In the genomic region with DNA sequence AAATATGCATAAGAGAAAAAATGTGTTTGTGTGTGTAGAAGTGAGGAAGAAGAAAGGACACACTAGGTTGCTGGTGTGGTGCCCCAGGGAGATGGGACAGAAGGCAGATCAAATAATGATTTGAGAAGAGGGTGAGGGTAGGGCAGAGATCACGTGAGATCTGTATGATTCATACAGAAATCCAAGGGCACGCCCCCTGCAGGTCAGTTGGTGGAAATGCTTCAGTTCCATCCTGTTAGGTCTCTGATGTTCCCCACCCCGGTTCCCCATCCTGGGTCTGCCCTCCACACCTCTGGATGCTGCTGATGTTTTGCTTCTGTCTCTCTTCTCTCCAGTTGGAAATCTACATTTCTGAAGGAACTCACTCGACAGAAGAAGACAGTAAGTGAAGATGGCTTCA, we compare ENCODE assay signal across 8 mouse cellular contexts. TPM values are rescaled to one million over a fixed set of nuclear protein-coding genes. Genes with fewer than 3 reads are reported as not detected.
DNase-seq lines count a peak whose midpoint lies in the region; ATAC-seq and TF ChIP-seq lines count a peak whose summit lies in the region.

No protein-coding gene starts in this region.

- H3K27me3 ChIP-seq in midbrain, embryonic 10.5 days (ENCODE audit: low read depth, poor library complexity, severe bottlenecking), result no peaks in the 10 kb centered on the region
- H3K27me3 ChIP-seq in midbrain, embryonic 13.5 days, result no peaks in the 10 kb centered on the region
- H3K27me3 ChIP-seq in hindbrain, embryonic 16.5 days (replicated peaks; ENCODE audit: control insufficient read depth, insufficient read depth, low read length), result no peaks in the 10 kb centered on the region

- peaks cover 90% of the 10 kb centered on the region for H3K36me3 ChIP-seq in midbrain, embryonic 10.5 days
- H3K36me3 ChIP-seq in midbrain, embryonic 13.5 days, result peaks cover 70% of the 10 kb centered on the region
- H3K36me3 ChIP-seq in hindbrain, embryonic 16.5 days (ENCODE audit: control insufficient read depth, insufficient read depth, low read length), result peaks cover 27% of the 10 kb centered on the region

- no peak overlapping the region for H3K4me3 ChIP-seq in midbrain, embryonic 10.5 days
- H3K4me3 ChIP-seq in midbrain, embryonic 13.5 days (replicated peaks), result no peak overlapping the region
- H3K4me3 ChIP-seq in embryonic fibroblast, embryonic 13.5 days (ENCODE audit: insufficient read depth, low read length), result no peak overlapping the region
- no peak overlapping the region for H3K4me3 ChIP-seq in hindbrain, embryonic 16.5 days (ENCODE audit: low read length)

- TF ChIP-seq CTCF in embryonic fibroblast, embryonic 13.5 days (IDR thresholded peaks at IDR 0.05; ENCODE audit: borderline replicate concordance, insufficient read depth, low read length), result 0 out of 2 replicates have a peak, but pooled peaks have one; percentile 9

- H3K4me1 ChIP-seq in midbrain, embryonic 10.5 days, result no peaks in the 10 kb centered on the region
- no peaks in the 10 kb centered on the region for H3K4me1 ChIP-seq in midbrain, embryonic 13.5 days (replicated peaks)
- no peaks in the 10 kb centered on the region for H3K4me1 ChIP-seq in embryonic fibroblast, embryonic 13.5 days (ENCODE audit: control insufficient read depth, insufficient read depth, low read length)
- no peaks in the 10 kb centered on the region for H3K4me1 ChIP-seq in hindbrain, embryonic 16.5 days (ENCODE audit: control insufficient read depth, insufficient read depth, low read depth, low read length)

- 61% methylated on average over 4 of the region's 4 CpGs for WGBS in midbrain, embryonic 10.5 days
- 50% methylated on average over 4 of the region's 4 CpGs for WGBS in midbrain, embryonic 13.5 days
- WGBS in hindbrain, embryonic 16.5 days, result 39% methylated on average over 4 of the region's 4 CpGs

- no peak for ATAC-seq in cerebellum, adult (ENCODE audit: insufficient number of reproducible peaks, low FRiP score, low TSS enrichment)
- ATAC-seq in midbrain, embryonic 13.5 days, result no peak
- no peak for ATAC-seq in hindbrain, embryonic 16.5 days

- H3K9me3 ChIP-seq in midbrain, embryonic 10.5 days (replicated peaks), result no peaks in the 10 kb centered on the region
- H3K9me3 ChIP-seq in midbrain, embryonic 13.5 days, result no peaks in the 10 kb centered on the region
- H3K9me3 ChIP-seq in hindbrain, embryonic 16.5 days (ENCODE audit: control insufficient read depth, low read length), result no peaks in the 10 kb centered on the region

- TF ChIP-seq POLR2A in embryonic fibroblast, embryonic 13.5 days (IDR thresholded peaks at IDR 0.05; ENCODE audit: low read depth, low read length), result no peak

- no peak overlapping the region for H3K4me2 ChIP-seq in midbrain, embryonic 13.5 days (replicated peaks)
- H3K4me2 ChIP-seq in hindbrain, embryonic 16.5 days (ENCODE audit: low read length), result no peak overlapping the region

- peak; percentile 17 to 31 for DNase-seq in cerebellum, postnatal 10 days
- DNase-seq in midbrain, embryonic 10.5 days (ENCODE audit: low spot score), result peak; percentile 24
- DNase-seq in thymus, postnatal 10 days (ENCODE audit: low spot score in 2 of 2), result peak; percentile 15 to 48
- no peak for DNase-seq in layer of hippocampus, adult 9-10 months (ENCODE audit: low spot score)

- H3K27ac ChIP-seq in midbrain, embryonic 10.5 days (replicated peaks), result no peak overlapping the region
- H3K27ac ChIP-seq in midbrain, embryonic 13.5 days, result no peak overlapping the region
- H3K27ac ChIP-seq in embryonic fibroblast, embryonic 13.5 days (ENCODE audit: insufficient read depth, low read length), result no peak overlapping the region
- no peak overlapping the region for H3K27ac ChIP-seq in hindbrain, embryonic 16.5 days (ENCODE audit: low read depth, low read length)

- H3K9ac ChIP-seq in midbrain, embryonic 13.5 days (replicated peaks), result no peak overlapping the region
- no peak overlapping the region for H3K9ac ChIP-seq in hindbrain, embryonic 16.5 days (ENCODE audit: low read depth, low read length)

RNA-seq across cellular contexts. Expression of gene Ciao2a, which starts 9.6 kb away (rescaled TPM):
- 150 and 156 TPM in 2 replicates for polyA plus RNA-seq in midbrain, embryonic 10.5 days (2016; fragmentation: Nextera tagmentation; extraction: Ambion mirVana)
- 102 and 104 TPM in 2 replicates for polyA plus RNA-seq in midbrain, embryonic 13.5 days (2015; fragmentation: Nextera tagmentation; extraction: Ambion mirVana)
- polyA plus RNA-seq in embryonic fibroblast, embryonic 13.5 days (2011; ENCODE audit: insufficient read length, low read depth, missing spikeins), result 46.9 and 48.2 TPM in 2 replicates
- polyA plus RNA-seq in hindbrain, embryonic 16.5 days (2015; fragmentation: Nextera tagmentation; extraction: Ambion mirVana), result 64.0 and 69.2 TPM in 2 replicates

RNA-seq across cellular contexts. Expression of gene Snx1, which starts 9.6 kb away (rescaled TPM):
- 138 and 142 TPM in 2 replicates for polyA plus RNA-seq in midbrain, embryonic 10.5 days (2016; fragmentation: Nextera tagmentation; extraction: Ambion mirVana)
- polyA plus RNA-seq in midbrain, embryonic 13.5 days (2015; fragmentation: Nextera tagmentation; extraction: Ambion mirVana), result 101 and 104 TPM in 2 replicates
- polyA plus RNA-seq in embryonic fibroblast, embryonic 13.5 days (2011; ENCODE audit: insufficient read length, low read depth, missing spikeins), result 58.6 and 70.5 TPM in 2 replicates
- polyA plus RNA-seq in hindbrain, embryonic 16.5 days (2015; fragmentation: Nextera tagmentation; extraction: Ambion mirVana), result 73.5 and 77.2 TPM in 2 replicates

RNA-seq across cellular contexts. Expression of gene Dapk2, which starts 22.1 kb away (rescaled TPM):
- polyA plus RNA-seq in midbrain, embryonic 10.5 days (2016; fragmentation: Nextera tagmentation; extraction: Ambion mirVana), result 6.3 TPM in 2 replicates
- 1.4 and 2.4 TPM in 2 replicates for polyA plus RNA-seq in midbrain, embryonic 13.5 days (2015; fragmentation: Nextera tagmentation; extraction: Ambion mirVana)
- polyA plus RNA-seq in embryonic fibroblast, embryonic 13.5 days (2011; ENCODE audit: insufficient read length, low read depth, missing spikeins), result 0.30 TPM in 1 of 2 replicates, not detected in the other
- polyA plus RNA-seq in hindbrain, embryonic 16.5 days (2015; fragmentation: Nextera tagmentation; extraction: Ambion mirVana), result 0.79 and 0.94 TPM in 2 replicates
